Mouse (Mus musculus) olfactory bulb, adult 2 months (tissue): ENCODE measurements around the gene Gabarapl2.

ENCODE experiments used
- CTCF ChIP-seq: fragments of 200-500 bp; IDR thresholded peaks from 2 replicates; pipeline ENCODE4 v1.5.1; 2012; ENCODE audit warnings: low read depth, mild to moderate bottlenecking, low read length, moderate library complexity; ENCODE audit not compliant: insufficient read depth
- POLR2A ChIP-seq: fragments of 200-500 bp; IDR thresholded peaks from 2 replicates; pipeline ENCODE4 v1.6.1; 2012; ENCODE audit warnings: mild to moderate bottlenecking, low read depth, low read length, moderate library complexity; ENCODE audit not compliant: insufficient read depth

GRCm38 (mm10) chr8:111991278-111991677, 50.8 kb downstream of the Gabarapl2 start:
- TF ChIP-seq CTCF = no peak
- no peak for TF ChIP-seq POLR2A
